Mouse (Mus musculus) neural tube, embryonic 11.5 days (tissue): ENCODE results near the gene Agbl4. TPM values are rescaled to one million over a fixed set of nuclear protein-coding genes. Genes with fewer than 3 reads are reported as not detected.

Experiments used
- ATAC-seq: fragments of 200-750 bp; cut with Nextera tagmentation; 2 replicates; pipeline ENCODE4 v1.8.0; 2017; ENCODE audit warnings: moderate number of reproducible peaks, mild to moderate bottlenecking, moderate TSS enrichment, moderate library complexity; ENCODE audit not compliant: insufficient read depth, low FRiP score, low TSS enrichment
- DNase-seq: peaks from one replicate; pipeline ENCODE4 v3.0.0-alpha.2; 2015; ENCODE audit warnings: low spot score
- H3K27ac ChIP-seq: fragments of 300-500 bp; sonication (generic); 2 replicates; pipeline ENCODE4 v1.5.1; 2014; ENCODE audit warnings: low read depth, mild to moderate bottlenecking, low read length
- H3K27me3 ChIP-seq: fragments of 300-500 bp; sonication (generic); 2 replicates; pipeline ENCODE4 v1.6.1; 2014; ENCODE audit warnings: mild to moderate bottlenecking, low read length, mixed read lengths; ENCODE audit not compliant: control insufficient read depth, insufficient read depth
- H3K36me3 ChIP-seq: fragments of 300-500 bp; sonication (generic); 2 replicates; pipeline ENCODE4 v1.6.1; 2014; ENCODE audit warnings: mild to moderate bottlenecking, low read length, moderate library complexity, mixed read lengths; ENCODE audit not compliant: control insufficient read depth, insufficient read depth
- H3K4me1 ChIP-seq: fragments of 300-500 bp; sonication (generic); 2 replicates; pipeline ENCODE4 v1.6.1; 2014; ENCODE audit warnings: low read length, mixed read lengths; ENCODE audit not compliant: control insufficient read depth, insufficient read depth
- H3K4me2 ChIP-seq: fragments of 300-500 bp; sonication (generic); 2 replicates; pipeline ENCODE4 v1.6.1; 2014; ENCODE audit warnings: low read depth, mild to moderate bottlenecking, moderate library complexity
- H3K4me3 ChIP-seq: fragments of 300-500 bp; sonication (generic); 2 replicates; pipeline ENCODE4 v1.5.1; 2014; ENCODE audit warnings: low read depth, low read length
- H3K9ac ChIP-seq: fragments of 300-500 bp; sonication (generic); 2 replicates; pipeline ENCODE4 v1.6.1; 2014; ENCODE audit warnings: mild to moderate bottlenecking, low read length
- H3K9me3 ChIP-seq: fragments of 300-500 bp; sonication (generic); 2 replicates; pipeline ENCODE4 v1.6.1; 2016; ENCODE audit warnings: low read length; ENCODE audit not compliant: control insufficient read depth
- WGBS: fragments of 180-500 bp; shearing (Covaris S2); extraction: QIAGEN DNeasy Blood & Tissue Kit; methylation state at CpG from one replicate; pipeline ENCODE4 v1.1.7; 2014; 5-methylcytosine and 5-hydroxymethylcytosine counted together
- polyA plus RNA-seq: library from polyadenylated mRNA; unstranded; fragments of >200 nt; fragmentation: Nextera tagmentation; extraction: Ambion mirVana; gene quantifications from 2 replicates; pipeline ENCODE4 v1.2.1, GENCODE M21; 2014

Gene Agbl4
- polyA plus RNA-seq, 1 experiment from 2014 or later = 1.1 TPM

DNA sequence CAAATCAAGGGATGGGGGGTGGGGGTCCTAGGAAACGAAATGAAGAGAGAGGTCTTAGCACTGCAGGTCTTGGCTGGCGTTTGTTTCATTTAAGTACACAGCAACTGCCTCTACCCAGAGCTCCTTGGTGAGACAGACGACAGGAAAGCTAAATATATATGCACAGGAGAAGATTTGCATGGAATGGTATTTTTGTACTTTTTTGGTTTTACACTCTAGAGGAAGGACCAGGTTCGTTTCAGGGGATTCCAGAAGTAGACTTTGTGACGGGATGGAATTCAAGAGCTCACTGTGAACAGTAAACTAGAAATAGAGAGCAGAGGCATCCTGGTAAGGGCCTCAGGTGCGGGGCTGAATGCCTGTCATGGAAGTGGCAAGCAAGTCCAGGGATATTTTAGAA, 1024.3 kb downstream of the Agbl4 start:
- H3K4me2 ChIP-seq = no peak overlapping the region
- WGBS = 92% methylated on average over 6 of the region's 6 CpGs
- no peak overlapping the region for H3K4me3 ChIP-seq
- no peaks in the 10 kb centered on the region for H3K9me3 ChIP-seq
- ATAC-seq (no peak), DNase-seq (no peak)
- H3K27ac ChIP-seq = no peak overlapping the region
- H3K9ac ChIP-seq = no peak overlapping the region
- H3K36me3 ChIP-seq = no peaks in the 10 kb centered on the region
- 0 out of 2 replicates have a peak, but pooled peaks cover 1% of the 10 kb centered on the region for H3K4me1 ChIP-seq
- no peaks in the 10 kb centered on the region for H3K27me3 ChIP-seq

DNA sequence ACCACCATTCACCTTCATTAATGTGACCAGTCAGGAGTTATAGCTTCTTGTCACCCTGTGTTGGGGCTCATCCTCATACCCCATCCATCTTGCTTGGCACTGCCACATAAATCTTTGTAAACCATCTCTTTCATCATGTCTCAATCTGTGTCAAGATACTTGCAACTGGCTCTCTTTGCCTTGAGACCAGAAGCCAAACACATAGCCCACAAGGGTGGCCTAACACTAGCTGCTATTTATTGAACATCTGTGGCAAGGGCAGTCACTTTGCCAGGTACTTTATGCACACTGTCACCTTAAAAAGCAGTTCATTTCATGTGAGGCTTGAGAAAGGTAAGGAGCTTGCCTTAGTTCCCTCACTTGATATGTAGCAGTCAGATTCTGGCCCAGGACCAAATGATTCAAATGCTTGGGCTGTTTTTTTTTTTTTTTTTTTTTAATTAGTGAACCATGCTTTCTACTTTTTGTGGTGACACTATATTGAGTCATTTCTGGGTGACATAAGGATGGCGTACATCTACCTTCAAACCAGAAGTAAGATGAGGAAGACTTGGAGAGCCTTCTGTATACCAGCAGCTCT, 1027.0 kb downstream of the Agbl4 start:
- DNase-seq = no peak
- Histone ChIP-seq H3K9me3 (no peaks in the 10 kb centered on the region), H3K9ac (no peak overlapping the region), H3K4me2 (no peak overlapping the region), H3K27me3 (no peaks in the 10 kb centered on the region), H3K4me1 (no peaks in the 10 kb centered on the region), H3K36me3 (no peaks in the 10 kb centered on the region), H3K27ac (no peak overlapping the region), H3K4me3 (no peak overlapping the region)
- 92% methylated on average over 1 of the region's 1 CpGs for WGBS
- no peak for ATAC-seq

DNA sequence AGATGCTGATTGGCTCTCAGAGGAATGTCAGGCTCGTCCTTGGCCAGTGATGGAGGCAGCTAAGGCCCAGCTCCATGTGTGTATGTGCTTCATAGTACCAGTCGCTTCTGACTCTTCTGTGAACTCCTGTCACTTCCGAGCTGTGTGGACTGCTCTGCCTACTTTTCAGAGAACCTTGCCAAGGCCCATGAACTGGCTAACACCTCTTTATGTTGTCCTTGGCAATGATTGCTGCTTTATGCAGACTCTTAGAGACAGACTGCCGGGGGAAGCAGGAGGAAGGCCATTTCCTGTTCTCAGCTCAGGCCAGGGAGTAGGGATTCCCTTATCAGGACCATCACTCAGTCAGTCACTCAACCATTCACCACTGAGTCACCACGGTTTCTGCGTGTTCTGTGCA, 1027.7 kb downstream of the Agbl4 start:
- 78% methylated on average over 6 of the region's 6 CpGs for WGBS
- ATAC-seq = no peak

DNA sequence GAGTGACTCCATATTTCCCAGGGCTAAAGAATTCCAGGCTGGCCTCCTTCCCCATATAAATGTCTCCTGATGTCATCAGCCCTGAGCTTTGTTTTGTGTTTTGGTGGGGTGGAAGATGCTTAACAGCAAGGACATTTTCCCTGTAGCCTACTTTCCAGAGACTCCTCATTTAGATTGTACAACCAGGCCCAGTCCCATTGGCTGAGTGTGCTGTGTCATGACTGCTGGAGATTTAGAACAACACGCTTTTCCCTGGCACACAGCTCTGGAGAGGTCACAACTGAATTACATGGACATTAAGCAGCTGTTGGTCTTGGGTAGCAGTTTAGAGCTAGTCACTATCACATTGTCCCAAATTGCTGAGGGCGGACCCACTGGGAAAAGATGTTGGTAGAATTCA, 1033.7 kb downstream of the Agbl4 start:
- whole genome bisulfite sequencing = 93% methylated on average over 2 of the region's 2 CpGs
- Histone ChIP-seq H3K4me2 (no peak overlapping the region), H3K9me3 (no peaks in the 10 kb centered on the region), H3K9ac (no peak overlapping the region), H3K27me3 (no peaks in the 10 kb centered on the region), H3K4me1 (no peaks in the 10 kb centered on the region), H3K27ac (no peak overlapping the region), H3K36me3 (peaks cover 12% of the 10 kb centered on the region), H3K4me3 (no peak overlapping the region)
- no peak for ATAC-seq
- no peak for DNase-seq

More for the DNA sequence above, 1027.7 kb downstream of the Agbl4 start:
- Histone ChIP-seq H3K4me1 (no peaks in the 10 kb centered on the region), H3K9me3 (no peaks in the 10 kb centered on the region), H3K4me2 (no peak overlapping the region), H3K27me3 (no peaks in the 10 kb centered on the region), H3K4me3 (no peak overlapping the region), H3K36me3 (no peaks in the 10 kb centered on the region), H3K27ac (no peak overlapping the region), H3K9ac (no peak overlapping the region)
- DNase-seq = no peak

DNA sequence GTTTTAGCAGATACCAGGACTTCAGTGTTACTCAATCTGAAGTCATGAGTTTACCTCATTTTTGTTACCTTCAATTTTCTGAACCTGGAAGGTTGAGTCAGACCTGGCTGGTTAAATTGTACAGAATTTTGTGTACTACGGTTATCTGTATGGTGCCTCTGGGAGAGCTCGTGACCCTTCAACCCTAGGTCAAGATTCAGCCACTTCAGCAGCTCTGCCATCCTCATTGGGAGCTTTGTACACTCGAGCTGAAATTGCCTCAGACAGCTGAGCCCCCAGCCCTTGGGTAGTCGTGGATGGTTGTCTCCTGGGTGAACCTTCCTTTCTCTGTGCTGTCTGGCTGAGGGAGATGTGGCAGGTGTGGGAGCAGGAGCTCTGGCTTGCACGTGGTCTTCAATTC, 1034.6 kb downstream of the Agbl4 start:
- Histone ChIP-seq H3K4me2 (no peak overlapping the region), H3K27me3 (no peaks in the 10 kb centered on the region), H3K9me3 (no peaks in the 10 kb centered on the region), H3K4me1 (no peaks in the 10 kb centered on the region), H3K9ac (no peak overlapping the region), H3K36me3 (peaks cover 16% of the 10 kb centered on the region), H3K4me3 (no peak overlapping the region), H3K27ac (no peak overlapping the region)
- DNase-seq = no peak
- ATAC-seq = no peak
- 67% methylated on average over 5 of the region's 5 CpGs for WGBS

DNA sequence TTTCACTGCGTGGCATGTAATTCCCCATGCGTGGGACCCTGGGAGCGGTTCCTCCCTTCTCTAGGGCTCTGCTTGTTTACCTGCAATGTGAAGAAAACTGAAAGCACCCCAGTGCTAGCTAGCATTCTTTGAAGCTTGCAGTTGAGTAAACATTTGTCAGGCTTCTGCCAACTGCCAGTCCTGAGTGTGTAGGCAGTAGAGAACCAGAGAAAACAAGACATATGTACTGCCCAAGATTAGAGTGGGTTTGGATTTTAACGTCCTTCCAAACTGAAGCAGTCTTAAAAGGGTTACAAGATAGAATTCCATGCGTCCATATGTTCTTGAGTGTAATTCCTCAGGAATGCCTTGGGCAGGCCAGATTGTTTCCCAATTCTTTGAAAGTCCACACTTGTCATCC, 1035.0 kb downstream of the Agbl4 start:
- Histone ChIP-seq H3K4me3 (no peak overlapping the region), H3K9me3 (no peaks in the 10 kb centered on the region), H3K4me2 (no peak overlapping the region), H3K4me1 (no peaks in the 10 kb centered on the region), H3K36me3 (peaks cover 16% of the 10 kb centered on the region), H3K27me3 (no peaks in the 10 kb centered on the region), H3K9ac (no peak overlapping the region), H3K27ac (no peak overlapping the region)
- ATAC-seq (no peak), DNase-seq (no peak)
- WGBS = 90% methylated on average over 5 of the region's 5 CpGs

DNA sequence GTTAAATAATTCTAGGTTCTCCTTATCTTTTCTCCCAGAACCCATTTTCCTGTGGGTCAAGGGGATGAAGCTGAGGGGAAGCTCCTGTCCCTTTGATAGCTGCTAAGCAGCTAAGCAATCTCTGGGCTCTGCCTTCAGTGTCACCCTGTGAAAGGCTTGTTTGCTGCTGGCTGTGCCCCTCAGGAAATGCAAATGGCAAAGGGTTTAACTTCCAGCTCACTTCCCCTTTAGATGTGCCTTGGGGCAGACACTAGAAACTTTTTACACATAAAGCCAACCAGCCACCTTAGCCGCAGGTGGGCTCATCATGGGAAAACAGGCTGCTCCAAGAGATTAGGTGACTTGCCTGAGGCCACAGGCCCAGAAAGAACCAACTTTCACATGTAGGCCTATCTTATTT, 1044.2 kb downstream of the Agbl4 start:
- no peak for ATAC-seq
- no peak overlapping the region for H3K9ac ChIP-seq
- H3K9me3 ChIP-seq = no peaks in the 10 kb centered on the region
- WGBS = 76% methylated on average over 1 of the region's 1 CpGs
- H3K4me2 ChIP-seq = no peak overlapping the region
- H3K36me3 ChIP-seq = peaks cover 4% of the 10 kb centered on the region
- no peak overlapping the region for H3K27ac ChIP-seq
- H3K4me1 ChIP-seq = peaks cover 9% of the 10 kb centered on the region
- no peaks in the 10 kb centered on the region for H3K27me3 ChIP-seq
- DNase-seq = no peak
- no peak overlapping the region for H3K4me3 ChIP-seq

DNA sequence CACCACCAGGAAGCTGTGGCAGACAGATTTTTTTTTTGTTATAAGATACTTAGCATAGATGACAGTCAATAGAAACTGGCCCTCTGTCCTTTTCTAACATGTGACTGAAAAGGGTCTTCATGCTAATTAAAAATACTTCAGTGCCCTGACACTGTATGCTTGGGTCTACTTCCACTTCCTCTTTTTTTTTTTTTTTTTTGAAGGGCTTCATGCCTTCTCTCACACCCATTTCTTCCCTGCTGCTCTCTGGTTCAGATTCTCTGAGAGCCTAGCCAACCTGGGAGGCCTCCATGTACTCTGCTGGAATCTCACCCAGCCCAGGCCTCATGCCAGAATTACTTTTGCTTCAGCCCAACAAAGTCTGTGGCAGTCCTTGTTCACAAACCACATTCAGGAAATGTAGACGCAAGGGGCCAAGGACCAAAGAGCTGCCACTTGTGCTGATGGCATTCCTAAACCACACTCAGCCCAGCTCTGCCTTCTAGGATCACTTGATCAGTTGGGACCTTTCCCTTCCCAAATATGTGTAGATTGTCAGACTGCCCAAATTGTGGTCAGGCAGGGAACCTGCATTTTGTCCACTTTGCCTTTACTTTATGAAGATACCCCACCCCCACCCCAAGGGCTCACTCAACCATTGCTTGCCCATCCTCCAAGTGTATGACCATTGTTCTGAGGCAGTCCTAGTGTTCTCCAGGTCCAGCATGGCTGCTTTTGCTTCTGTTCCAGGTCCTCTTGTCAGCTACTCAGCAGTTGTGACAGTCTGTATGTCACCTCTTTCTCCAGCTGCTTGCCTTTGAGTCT, 1045.2 kb downstream of the Agbl4 start:
- no peak overlapping the region for H3K9ac ChIP-seq
- H3K4me3 ChIP-seq = no peak overlapping the region
- H3K4me1 ChIP-seq = peaks cover 9% of the 10 kb centered on the region
- WGBS = 96% methylated on average over 1 of the region's 1 CpGs
- no peaks in the 10 kb centered on the region for H3K27me3 ChIP-seq
- no peaks in the 10 kb centered on the region for H3K9me3 ChIP-seq
- H3K4me2 ChIP-seq = no peak overlapping the region
- 0 out of 2 replicates have a peak overlapping the region, but pooled peaks have one; percentile 60 for H3K27ac ChIP-seq
- no peak for ATAC-seq
- DNase-seq = no peak
- H3K36me3 ChIP-seq = no peaks in the 10 kb centered on the region; the same call in 1 of the 2 replicates
